Mouse (Mus musculus) heart, postnatal 0 days (tissue): ENCODE results near the gene Rhbdl1.

ENCODE experiments used
- CTCF ChIP-seq: IDR thresholded peaks from 2 replicates; pipeline ENCODE4 v1.5.1; 2016; ENCODE audit warnings: antibody characterized with exemption, control low read depth, low read depth
- EP300 ChIP-seq: IDR thresholded peaks from 2 replicates; pipeline ENCODE4 v1.6.1; 2016; ENCODE audit warnings: antibody characterized with exemption, low read depth

DNA sequence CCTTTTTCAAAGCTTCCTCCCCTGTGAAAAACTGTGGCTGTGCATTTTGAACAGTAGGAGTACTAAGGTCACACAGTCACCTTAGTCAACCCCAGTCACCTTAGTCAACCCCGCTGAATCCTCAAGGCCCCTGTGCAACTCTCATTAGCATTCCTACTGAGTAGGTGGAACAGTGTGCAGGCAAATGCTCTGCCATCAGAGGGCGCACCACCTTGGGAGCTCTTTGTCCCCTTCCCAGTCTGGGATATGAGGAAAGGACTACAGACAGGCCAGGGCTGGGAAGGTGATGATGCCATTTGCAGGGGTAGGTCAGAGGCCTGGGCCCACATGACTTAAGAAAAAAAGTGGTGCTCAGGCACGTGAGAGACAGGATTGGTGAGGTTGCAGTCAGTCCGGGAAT, 42.2 kb upstream of the Rhbdl1 start:
- TF ChIP-seq CTCF (peak; percentile 27; the same call in 1 of the 2 replicates), EP300 (no peak)
